Mouse (Mus musculus) megakaryocyte, embryonic 14.5 days (primary cell): ENCODE measurements around the gene Gabpb2.

Experiments
- FLI1 ChIP-seq: IDR thresholded peaks from 2 replicates; pipeline ENCODE4 v1.6.1; 2012; ENCODE audit warnings: low read length, inconsistent platforms, mixed read lengths
- GATA1 ChIP-seq: IDR thresholded peaks from 3 replicates; pipeline ENCODE4 v1.6.1; 2012; ENCODE audit warnings: mixed read lengths, low read length, inconsistent platforms, borderline replicate concordance

- TF ChIP-seq FLI1 (no peak), GATA1 (no peak)
Measured at GRCm38 (mm10) chr3:95136336-95136735, 81.4 kb downstream of the Gabpb2 start.
